Mouse (Mus musculus) MEL (cell line): ENCODE measurements around the gene Depdc5. TPM values are rescaled to one million over a fixed set of nuclear protein-coding genes. Genes with fewer than 3 reads are reported as not detected.
A peak's percentile ranks its signal among the peaks of the same experiment; 100 is the strongest.

Experiments
- DNase-seq: peaks from one replicate; pipeline ENCODE4 v3.0.0; 2011; ENCODE audit warnings: low read depth, low spot score
- H3K27ac ChIP-seq: 2 replicates; pipeline ENCODE4 v1.5.1; 2012; ENCODE audit warnings: low read depth, mild to moderate bottlenecking, control low read depth, low read length, moderate library complexity; ENCODE audit not compliant: control insufficient read depth
- H3K27me3 ChIP-seq, 2 experiments: fragments of 150-350 bp in 1 of 2; sonication (generic) in 1 of 2; 2 replicates each; pipeline ENCODE4 v1.6.1; 2012; ENCODE audit warnings: low read length in 2 of 2, mild to moderate bottlenecking in 2 of 2, improper control_type of control experiment in 1 of 2, moderate library complexity in 1 of 2; ENCODE audit not compliant: insufficient read depth in 2 of 2, control insufficient read depth in 1 of 2
- H3K36me3 ChIP-seq, 2 experiments: 2 replicates each; pipeline ENCODE4 v1.6.1; 2012 to 2014; ENCODE audit warnings: low read length in 2 of 2, improper control_type of control experiment in 1 of 2, inconsistent platforms in 1 of 2, mild to moderate bottlenecking in 1 of 2; ENCODE audit not compliant: insufficient read depth in 2 of 2, control insufficient read depth in 1 of 2
- H3K4me1 ChIP-seq, 2 experiments: fragments of 150-350 bp in 1 of 2; sonication (generic) in 1 of 2; 2 replicates each; pipeline ENCODE4 v1.6.1; 2012; ENCODE audit warnings: low read length in 2 of 2, improper control_type of control experiment in 1 of 2, mild to moderate bottlenecking in 1 of 2; ENCODE audit not compliant: insufficient read depth in 2 of 2, control insufficient read depth in 1 of 2
- H3K4me3 ChIP-seq, 2 experiments: fragments of 150-350 bp in 1 of 2; sonication (generic) in 1 of 2; 2 replicates each; pipeline ENCODE4 v1.5.1; 2012; ENCODE audit warnings: low read depth in 2 of 2, low read length in 2 of 2, mild to moderate bottlenecking in 2 of 2, moderate library complexity in 2 of 2, control low read depth in 1 of 2, improper control_type of control experiment in 1 of 2; ENCODE audit not compliant: control insufficient read depth in 1 of 2, insufficient read depth in 1 of 2
- H3K79me2 ChIP-seq: 2 replicates; pipeline ENCODE4 v1.6.1; 2012; ENCODE audit warnings: mild to moderate bottlenecking, low read length, moderate library complexity; ENCODE audit not compliant: control insufficient read depth, poor library complexity, insufficient read depth
- H3K9ac ChIP-seq: 2 replicates; pipeline ENCODE4 v1.6.1; 2012; ENCODE audit warnings: low read depth, mild to moderate bottlenecking, control low read depth, low read length, moderate library complexity; ENCODE audit not compliant: control insufficient read depth, poor library complexity, severe bottlenecking
- H3K9me3 ChIP-seq: fragments of 150-350 bp; sonication (generic); replicated peaks from 2 replicates; pipeline ENCODE4 v1.6.1; 2012; ENCODE audit warnings: mild to moderate bottlenecking, low read length, improper control_type of control experiment, moderate library complexity; ENCODE audit not compliant: insufficient read depth
- CHD1 ChIP-seq: IDR thresholded peaks from 2 replicates; pipeline ENCODE4 v1.6.1; 2012; ENCODE audit warnings: low read depth, mild to moderate bottlenecking, inconsistent platforms, low read length, improper control_type of control experiment
- CTCF ChIP-seq, 3 experiments: IDR thresholded peaks in 2 of 3; conservative IDR thresholded peaks in 1 of 3; 2 replicates each; pipeline ENCODE4 v1.5.1; 2011 to 2012; ENCODE audit warnings: low read length in 3 of 3, low read depth in 2 of 3, mild to moderate bottlenecking in 2 of 3, improper control_type of control experiment in 1 of 3, inconsistent platforms in 1 of 3, mixed read lengths in 1 of 3, moderate library complexity in 1 of 3; ENCODE audit not compliant: control insufficient read depth in 1 of 3, insufficient read depth in 1 of 3, poor library complexity in 1 of 3, severe bottlenecking in 1 of 3
- ELF1 ChIP-seq: IDR thresholded peaks from 2 replicates; pipeline ENCODE4 v1.6.1; 2014; ENCODE audit warnings: low read depth, mild to moderate bottlenecking, inconsistent platforms, low read length, improper control_type of control experiment, moderate library complexity
- EP300 ChIP-seq, 2 experiments: IDR thresholded peaks; 2 replicates each; pipeline ENCODE4 v1.6.1; 2011; ENCODE audit warnings: improper control_type of control experiment in 2 of 2, low read length in 2 of 2, low read depth in 1 of 2, mild to moderate bottlenecking in 1 of 2
- ETS1 ChIP-seq: IDR thresholded peaks from 2 replicates; pipeline ENCODE4 v1.6.1; 2012; ENCODE audit warnings: low read depth, mild to moderate bottlenecking, inconsistent platforms, low read length, improper control_type of control experiment, moderate library complexity
- GABPA ChIP-seq: IDR thresholded peaks from 2 replicates; pipeline ENCODE4 v1.6.1; 2012; ENCODE audit warnings: low read depth, mild to moderate bottlenecking, inconsistent platforms, low read length, improper control_type of control experiment, moderate library complexity
- GATA1 ChIP-seq: IDR thresholded peaks from 2 replicates; pipeline ENCODE4 v1.6.1; 2011; ENCODE audit warnings: low read depth, low read length, improper control_type of control experiment
- KAT2A ChIP-seq: conservative IDR thresholded peaks from 2 replicates; pipeline ENCODE4 v1.6.1; 2012; ENCODE audit warnings: low read depth, low read length, improper control_type of control experiment, inconsistent platforms
- MYB ChIP-seq: IDR thresholded peaks from 2 replicates; pipeline ENCODE4 v1.6.1; 2011; ENCODE audit warnings: mild to moderate bottlenecking, low read depth, low read length, improper control_type of control experiment
- NELFE ChIP-seq: IDR thresholded peaks from 2 replicates; pipeline ENCODE4 v1.6.1; 2011; ENCODE audit warnings: low read depth, low read length, improper control_type of control experiment
- NRF1 ChIP-seq: IDR thresholded peaks from 2 replicates; pipeline ENCODE4 v1.6.1; 2014; ENCODE audit warnings: low read depth, mild to moderate bottlenecking, inconsistent platforms, low read length, improper control_type of control experiment, moderate library complexity; ENCODE audit not compliant: poor library complexity, insufficient read depth, severe bottlenecking
- POLR2A ChIP-seq, 2 experiments: IDR thresholded peaks; 2 replicates each; pipeline ENCODE4 v1.6.1; 2011 to 2012; ENCODE audit warnings: low read length in 2 of 2, mild to moderate bottlenecking in 2 of 2, control low read depth in 1 of 2, improper control_type of control experiment in 1 of 2, low read depth in 1 of 2, moderate library complexity in 1 of 2; ENCODE audit not compliant: control insufficient read depth in 1 of 2, insufficient read depth in 1 of 2, poor library complexity in 1 of 2
- POLR2AphosphoS2 ChIP-seq: IDR thresholded peaks from 2 replicates; pipeline ENCODE4 v1.6.1; 2011; ENCODE audit warnings: low read length, improper control_type of control experiment
- RAD21 ChIP-seq: IDR thresholded peaks from 2 replicates; pipeline ENCODE4 v1.6.1; 2011; ENCODE audit warnings: mild to moderate bottlenecking, low read depth, low read length, improper control_type of control experiment
- RCOR1 ChIP-seq: IDR thresholded peaks from 2 replicates; pipeline ENCODE4 v1.6.1; 2012; ENCODE audit warnings: low read depth, mild to moderate bottlenecking, inconsistent platforms, low read length, improper control_type of control experiment
- SMC3 ChIP-seq: IDR thresholded peaks from 2 replicates; pipeline ENCODE4 v1.6.1; 2011; ENCODE audit warnings: low read depth, low read length, improper control_type of control experiment
- TAL1 ChIP-seq: IDR thresholded peaks from 2 replicates; pipeline ENCODE4 v1.6.1; 2012; ENCODE audit warnings: mild to moderate bottlenecking, inconsistent platforms, low read length, moderate library complexity, mixed read lengths
- TCF12 ChIP-seq: IDR thresholded peaks from 2 replicates; pipeline ENCODE4 v1.6.1; 2014; ENCODE audit warnings: low read depth, mild to moderate bottlenecking, inconsistent platforms, low read length, improper control_type of control experiment, moderate library complexity
- UBTF ChIP-seq: IDR thresholded peaks from 2 replicates; pipeline ENCODE4 v1.6.1; 2012; ENCODE audit warnings: low read depth, mild to moderate bottlenecking, inconsistent platforms, low read length, improper control_type of control experiment, moderate library complexity, borderline replicate concordance; ENCODE audit not compliant: insufficient read depth
- USF2 ChIP-seq, 2 experiments: IDR thresholded peaks; 2 replicates each; pipeline ENCODE4 v1.6.1; 2011 to 2012; ENCODE audit warnings: improper control_type of control experiment in 2 of 2, low read length in 2 of 2, borderline replicate concordance in 1 of 2, inconsistent platforms in 1 of 2, low read depth in 1 of 2, mild to moderate bottlenecking in 1 of 2; ENCODE audit not compliant: insufficient read depth in 1 of 2
- ZC3H11A ChIP-seq: IDR thresholded peaks from 2 replicates; pipeline ENCODE4 v1.6.1; 2012; ENCODE audit warnings: low read depth, mild to moderate bottlenecking, inconsistent platforms, low read length, improper control_type of control experiment
- ZMIZ1 ChIP-seq: IDR thresholded peaks from 2 replicates; pipeline ENCODE4 v1.6.1; 2012; ENCODE audit warnings: low read depth, mild to moderate bottlenecking, inconsistent platforms, low read length, improper control_type of control experiment, moderate library complexity
- ZNF384 ChIP-seq: IDR thresholded peaks from 2 replicates; pipeline ENCODE4 v1.6.1; 2012; ENCODE audit warnings: low read depth, mild to moderate bottlenecking, inconsistent platforms, low read length, improper control_type of control experiment
- polyA plus RNA-seq, 2 experiments: library from polyadenylated mRNA; stranded (reverse) in 1 of 2; unstranded in 1 of 2; fragments of >175 nt in 1 of 2; fragments of >200 nt in 1 of 2; gene quantifications; 2 replicates each; pipeline versions ENCODE4 v1.2.1 to v1.2.4; 2012; ENCODE audit warnings: low replicate concordance in 2 of 2, low read depth in 1 of 2; ENCODE audit not compliant: insufficient read length in 2 of 2, insufficient read depth in 1 of 2, missing spikeins in 1 of 2
- total RNA-seq: library from RNA; depleted of rRNA; stranded (reverse); fragments of 300-350 nt; gene quantifications from 2 replicates; pipeline ENCODE4 v1.2.3, GENCODE M21; 2012

Depdc5 gene
- total and polyA plus RNA-seq, 3 experiments = 20.3 to 23.9 TPM; not detected in 1

GRCm38 (mm10) chr5:32836976-32837375 is 26.5 kb upstream of the Depdc5 start:
- no peak overlapping the region for H3K27ac ChIP-seq
- TF ChIP-seq UBTF = no peak
- no peak for TF ChIP-seq SMC3
- no peak for TF ChIP-seq ZC3H11A
- no peak for TF ChIP-seq CHD1
- no peak for TF ChIP-seq USF2 (IDR thresholded peaks at IDR 0.05; ENCODE audit: borderline replicate concordance in 1 of 2, insufficient read depth in 1 of 2, low read depth in 1 of 2, low read length in 2 of 2)
- no peak for TF ChIP-seq ETS1
- TF ChIP-seq GABPA = no peak
- no peak for TF ChIP-seq NRF1
- no peak for TF ChIP-seq POLR2AphosphoS2
- no peak for TF ChIP-seq POLR2A (IDR thresholded peaks at IDR 0.05; ENCODE audit: control insufficient read depth in 1 of 2, insufficient read depth in 1 of 2, low read depth in 1 of 2, low read length in 2 of 2, poor library complexity in 1 of 2)
- peaks cover 0 to 57% of the 10 kb centered on the region in 2 experiments; a peak in 3 of 4 replicates for H3K36me3 ChIP-seq
- H3K9me3 ChIP-seq = no peaks in the 10 kb centered on the region
- H3K79me2 ChIP-seq = peaks cover 2% of the 10 kb centered on the region; the same call in 1 of the 2 replicates
- no peak for DNase-seq
- H3K4me3 ChIP-seq = no peak overlapping the region
- no peaks in the 10 kb centered on the region for H3K4me1 ChIP-seq
- no peak overlapping the region for H3K9ac ChIP-seq
- H3K27me3 ChIP-seq = no peaks in the 10 kb centered on the region

DNA sequence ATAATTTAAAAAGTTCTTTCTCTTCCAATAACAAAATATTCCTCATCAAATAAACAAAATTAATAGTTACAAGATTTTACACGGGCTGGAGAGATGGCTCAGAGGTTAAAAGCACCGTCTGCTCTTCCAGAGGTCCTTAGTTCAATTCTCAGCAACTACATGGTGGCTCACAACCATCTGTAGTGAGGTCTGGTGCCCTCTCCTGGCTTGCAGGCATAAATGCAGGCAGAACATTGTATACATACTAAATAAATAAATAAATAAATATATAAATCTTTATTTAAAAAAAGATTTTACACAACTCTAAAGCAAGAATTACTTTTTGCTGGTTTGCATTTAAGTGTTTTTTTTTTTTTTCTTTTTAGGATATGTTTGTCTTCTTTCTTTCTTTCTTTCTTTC is 23.5 kb upstream of the Depdc5 start:
- Histone ChIP-seq H3K9me3 (no peaks in the 10 kb centered on the region), H3K4me1 (no peaks in the 10 kb centered on the region), H3K9ac (no peak overlapping the region), H3K79me2 (peaks cover 6% of the 10 kb centered on the region), H3K27me3 (no peaks in the 10 kb centered on the region), H3K4me3 (no peak overlapping the region), H3K27ac (no peak overlapping the region), H3K36me3 (peaks cover 3 to 62% of the 10 kb centered on the region in 2 experiments)
- TF ChIP-seq GABPA = no peak
- TF ChIP-seq ZMIZ1 = no peak
- TF ChIP-seq POLR2A (IDR thresholded peaks at IDR 0.05; ENCODE audit: control insufficient read depth in 1 of 2, insufficient read depth in 1 of 2, low read depth in 1 of 2, low read length in 2 of 2, poor library complexity in 1 of 2) = no peak
- TF ChIP-seq RAD21 = peak; percentile 19
- peak; percentile 34 to 36 (median 36); a peak in 4 of 6 replicates for TF ChIP-seq CTCF (IDR thresholded peaks at IDR 0.05 in 2 of 3, conservative IDR thresholded peaks at IDR 0.05 in 1 of 3; ENCODE audit: control insufficient read depth in 1 of 3, insufficient read depth in 1 of 3, low read depth in 2 of 3, low read length in 3 of 3, poor library complexity in 1 of 3, severe bottlenecking in 1 of 3)
- DNase-seq = peak; percentile 38

GRCm38 (mm10) chr5:32849178-32849577 is 14.3 kb upstream of the Depdc5 start:
- H3K9me3 ChIP-seq = no peaks in the 10 kb centered on the region
- H3K4me1 ChIP-seq = peaks cover 21 to 24% of the 10 kb centered on the region in 2 experiments
- DNase-seq = peak; percentile 91
- peaks cover 31 to 42% of the 10 kb centered on the region in 2 experiments for H3K36me3 ChIP-seq
- H3K9ac ChIP-seq = peak overlapping the region; percentile 6; the same call in 1 of the 2 replicates
- H3K27ac ChIP-seq = peak overlapping the region; percentile 72
- H3K4me3 ChIP-seq = peak overlapping the region; percentile 1 to 38; a peak in 3 of 4 replicates
- H3K27me3 ChIP-seq = no peaks in the 10 kb centered on the region
- H3K79me2 ChIP-seq = peaks cover 70% of the 10 kb centered on the region
- TF ChIP-seq ZMIZ1 (peak; percentile 37; the same call in 1 of the 2 replicates), RCOR1 (peak; percentile 84), TCF12 (peak; percentile 97), CTCF (IDR thresholded peaks at IDR 0.05 in 2 of 3, conservative IDR thresholded peaks at IDR 0.05 in 1 of 3; ENCODE audit: control insufficient read depth in 1 of 3, insufficient read depth in 1 of 3, low read depth in 2 of 3, low read length in 3 of 3, poor library complexity in 1 of 3, severe bottlenecking in 1 of 3) (no peak), TAL1 (peak; percentile 59), GATA1 (peak; percentile 98), ZNF384 (no peak), NELFE (no peak), MYB (peak; percentile 90), ELF1 (no peak), ZC3H11A (peak; percentile 28; the same call in 1 of the 2 replicates), EP300 (IDR thresholded peaks at IDR 0.05; ENCODE audit: low read depth in 1 of 2, low read length in 2 of 2) (peak; percentile 94 to 97), POLR2A (IDR thresholded peaks at IDR 0.05; ENCODE audit: control insufficient read depth in 1 of 2, insufficient read depth in 1 of 2, low read depth in 1 of 2, low read length in 2 of 2, poor library complexity in 1 of 2) (no peak), USF2 (IDR thresholded peaks at IDR 0.05; ENCODE audit: borderline replicate concordance in 1 of 2, insufficient read depth in 1 of 2, low read depth in 1 of 2, low read length in 2 of 2) (no peak), CHD1 (peak; percentile 80), KAT2A (no peak; the same call in 1 of the 2 replicates)
